Mouse (Mus musculus) mature B cell (primary cell): ENCODE data around the gene Fgfr2.

Experiments used
- in situ Hi-C: fragments of 300-500 bp; cut with MboI; formaldehyde crosslinking; loops from 2 replicates; pipeline ENCODE4 v1.14.3; 2019

The Fgfr2 gene

DNA sequence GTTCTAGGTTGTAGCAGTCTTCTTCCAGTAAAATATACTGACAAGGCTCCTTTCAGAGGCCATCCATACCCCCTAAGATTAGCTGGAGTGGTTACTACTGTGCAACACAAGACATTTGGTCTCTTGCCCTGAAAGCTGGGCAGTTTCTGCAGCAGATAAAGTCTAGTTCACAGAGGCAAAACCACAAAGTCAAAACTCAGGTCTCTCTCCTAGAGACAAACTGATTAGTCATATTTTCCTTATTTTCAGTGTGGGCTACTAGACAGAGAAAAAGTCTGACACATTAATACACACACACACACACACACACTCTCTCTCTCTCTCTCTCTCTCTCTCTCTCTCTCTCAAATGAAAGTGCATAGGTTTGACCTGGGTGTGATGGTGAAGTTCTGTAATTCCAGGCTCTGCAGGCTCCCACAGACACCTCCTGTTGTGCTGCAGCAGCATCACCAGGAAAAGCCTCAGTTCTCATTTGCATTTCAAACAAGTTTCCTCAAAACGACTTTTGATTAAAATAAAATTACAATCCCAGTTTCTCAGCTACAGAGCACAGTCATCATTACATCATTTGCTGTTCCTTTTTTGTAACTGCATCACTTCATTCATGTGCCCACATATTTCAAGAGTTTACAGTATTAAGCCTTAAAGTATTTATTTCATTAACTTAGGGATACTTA is 298.7 kb downstream of the Fgfr2 start:
- in situ Hi-C loops, result no loop called here

GRCm38 (mm10) chr7:132823832-132824231 is 299.3 kb downstream of the Fgfr2 start:
- in situ Hi-C loops, result no loop called here

GRCm38 (mm10) chr7:132820692-132821091 is 302.5 kb downstream of the Fgfr2 start:
- in situ Hi-C loops, result no loop called here

DNA sequence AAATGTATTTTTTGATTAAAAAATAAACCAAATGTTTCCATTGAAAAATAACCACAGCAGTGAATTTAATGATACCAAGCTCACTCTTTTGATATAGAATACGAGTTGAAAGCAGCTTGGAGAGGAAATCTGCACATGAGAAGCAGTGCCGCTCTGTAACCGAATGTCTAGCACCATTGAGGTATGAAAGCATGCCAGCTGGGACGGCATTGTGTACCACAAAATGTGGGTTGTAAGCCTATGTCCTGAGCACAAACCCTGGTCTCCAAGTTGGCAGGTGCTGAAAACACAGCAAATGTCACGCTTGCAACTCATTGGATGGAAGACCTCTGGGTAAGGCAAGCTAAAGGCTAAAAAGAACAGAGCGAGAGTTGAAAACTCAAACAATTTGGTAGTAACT is 306.1 kb downstream of the Fgfr2 start:
- in situ Hi-C loops, result no loop called here

- in situ Hi-C loops, result no loop called here
These were observed 306.6 kb downstream of the Fgfr2 start for GRCm38 (mm10) chr7:132816528-132816927.

- in situ Hi-C loops, result no loop called here
These were observed 308.1 kb downstream of the Fgfr2 start for GRCm38 (mm10) chr7:132815081-132815480.

DNA sequence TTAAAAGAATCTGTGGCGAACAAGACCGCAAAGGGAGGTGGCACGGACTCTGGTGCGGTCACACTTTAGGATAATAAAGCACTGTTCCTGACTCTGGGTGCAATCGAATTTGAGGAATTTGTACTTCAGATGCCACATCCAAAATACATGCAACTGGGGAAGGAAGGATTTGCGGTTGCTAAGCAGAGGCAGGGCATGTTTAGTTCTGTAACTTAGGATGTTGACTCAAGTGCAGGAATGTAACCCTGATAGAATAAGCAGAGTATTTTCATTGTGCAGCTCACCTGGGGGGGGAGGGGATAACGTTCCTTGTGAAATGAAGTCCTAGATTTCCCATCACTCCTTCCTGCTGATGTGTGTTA is 309.1 kb downstream of the Fgfr2 start:
- in situ Hi-C loops, result no loop called here

GRCm38 (mm10) chr7:132813416-132814088 is 309.6 kb downstream of the Fgfr2 start, which contains the start of gene Fam53b:
Gene Fam53b, minus strand, starts transcription at chr7:132813886.
- in situ Hi-C loops, result no loop called here

DNA sequence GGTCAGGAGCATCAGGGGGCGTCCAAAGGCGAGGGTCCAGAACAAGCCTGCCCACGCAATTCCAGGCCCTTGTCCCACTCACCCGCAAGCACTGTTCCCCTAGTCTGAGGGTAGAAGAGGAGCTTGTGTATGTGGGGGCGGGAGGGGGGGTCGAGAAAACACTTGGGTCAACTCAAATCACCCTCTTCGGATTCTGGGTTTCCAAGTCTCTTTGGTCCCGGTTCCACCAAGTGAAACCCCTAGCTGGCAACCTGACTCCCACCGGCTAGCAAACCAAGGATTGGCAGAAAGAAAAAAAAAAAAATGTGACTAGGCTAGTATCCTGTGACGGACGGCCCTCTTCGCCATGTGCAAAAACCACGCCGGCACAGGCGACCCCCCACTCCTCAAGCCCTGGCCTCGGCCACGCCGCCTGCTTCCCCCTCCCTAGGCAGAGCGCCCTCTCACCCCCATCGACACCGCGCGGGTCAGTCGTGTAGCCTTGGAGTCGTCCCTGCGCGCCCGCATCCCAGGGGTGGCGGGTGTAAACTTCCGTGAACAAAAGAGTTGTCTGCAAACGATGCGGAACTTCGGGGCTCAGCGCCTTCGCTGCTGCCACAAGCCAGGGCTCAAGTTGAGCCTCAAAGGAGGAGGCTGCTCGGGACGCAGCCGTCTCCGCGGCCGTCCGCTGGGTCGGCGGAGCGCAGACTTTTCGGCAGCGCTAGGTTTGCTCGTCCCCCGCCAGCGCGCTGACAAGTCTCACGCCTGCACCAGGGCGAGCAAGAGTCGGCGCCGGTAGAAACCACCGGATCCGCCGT is 310.3 kb downstream of the Fgfr2 start:
- in situ Hi-C loops, result no loop called here

DNA sequence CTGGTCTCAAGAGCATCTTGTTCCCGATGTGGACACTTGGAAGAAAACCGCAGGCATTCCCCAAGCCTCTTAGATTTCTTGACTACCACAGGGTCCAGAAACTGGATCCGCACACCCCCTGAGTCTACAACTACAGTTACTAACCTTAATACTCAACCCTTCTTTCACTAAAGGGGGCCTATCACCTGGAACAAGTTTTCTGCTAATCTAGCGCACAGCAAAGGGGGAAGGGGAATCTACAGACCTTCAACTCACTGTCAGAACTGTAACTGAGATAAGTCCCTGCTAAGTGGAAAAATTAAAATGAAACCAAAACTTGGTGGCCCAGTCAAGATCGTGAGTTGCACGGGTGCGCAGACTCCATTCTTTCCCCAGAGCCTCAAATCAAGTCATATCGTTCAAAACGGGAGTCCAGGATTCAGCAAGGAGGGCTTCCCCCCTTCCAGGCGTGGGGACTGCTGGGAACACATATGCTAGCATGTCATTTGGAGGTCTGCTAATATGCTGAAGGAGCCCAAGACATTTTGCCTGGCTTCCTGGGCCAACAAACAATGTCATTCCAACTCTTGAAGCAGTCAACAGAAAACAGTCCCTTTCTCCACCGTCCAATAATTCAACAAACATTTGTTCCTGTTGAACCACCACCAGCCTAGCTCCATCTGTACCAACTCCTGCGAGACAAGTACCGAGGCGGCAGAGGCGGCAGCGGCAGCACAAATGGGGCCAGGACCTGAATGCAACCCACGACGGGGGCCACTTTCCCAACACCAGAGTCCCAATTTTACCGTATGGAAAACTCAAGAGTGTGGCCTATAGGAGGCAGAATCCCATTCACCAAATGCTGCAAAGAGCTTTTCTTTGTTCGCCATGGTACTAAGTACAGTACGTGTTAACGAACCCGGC is 311.2 kb downstream of the Fgfr2 start:
- in situ Hi-C loops, result no loop called here

GRCm38 (mm10) chr7:132810879-132811278 is 312.3 kb downstream of the Fgfr2 start:
- in situ Hi-C loops, result no loop called here

GRCm38 (mm10) chr7:132810368-132810767 is 312.8 kb downstream of the Fgfr2 start:
- in situ Hi-C loops, result no loop called here

DNA sequence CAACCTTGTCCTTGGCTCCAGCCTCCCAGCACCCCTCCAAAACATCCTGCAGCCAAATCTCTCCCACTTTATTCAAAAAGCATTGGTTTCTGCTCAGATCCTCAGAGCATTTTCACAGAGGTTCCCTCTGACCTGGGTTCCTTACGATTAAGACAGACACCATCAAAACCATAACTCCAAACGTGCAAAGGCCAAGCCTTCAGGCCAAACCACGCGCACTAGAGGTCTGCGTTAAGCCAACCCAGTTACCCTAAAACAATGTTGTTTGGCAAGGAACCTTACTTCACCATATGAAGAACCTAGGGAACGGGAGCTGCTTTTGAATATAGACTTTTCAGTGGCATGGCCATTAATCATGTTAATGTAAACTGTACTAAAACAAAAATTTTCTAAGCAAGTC is 313.4 kb downstream of the Fgfr2 start:
- in situ Hi-C loops, result no loop called here

DNA sequence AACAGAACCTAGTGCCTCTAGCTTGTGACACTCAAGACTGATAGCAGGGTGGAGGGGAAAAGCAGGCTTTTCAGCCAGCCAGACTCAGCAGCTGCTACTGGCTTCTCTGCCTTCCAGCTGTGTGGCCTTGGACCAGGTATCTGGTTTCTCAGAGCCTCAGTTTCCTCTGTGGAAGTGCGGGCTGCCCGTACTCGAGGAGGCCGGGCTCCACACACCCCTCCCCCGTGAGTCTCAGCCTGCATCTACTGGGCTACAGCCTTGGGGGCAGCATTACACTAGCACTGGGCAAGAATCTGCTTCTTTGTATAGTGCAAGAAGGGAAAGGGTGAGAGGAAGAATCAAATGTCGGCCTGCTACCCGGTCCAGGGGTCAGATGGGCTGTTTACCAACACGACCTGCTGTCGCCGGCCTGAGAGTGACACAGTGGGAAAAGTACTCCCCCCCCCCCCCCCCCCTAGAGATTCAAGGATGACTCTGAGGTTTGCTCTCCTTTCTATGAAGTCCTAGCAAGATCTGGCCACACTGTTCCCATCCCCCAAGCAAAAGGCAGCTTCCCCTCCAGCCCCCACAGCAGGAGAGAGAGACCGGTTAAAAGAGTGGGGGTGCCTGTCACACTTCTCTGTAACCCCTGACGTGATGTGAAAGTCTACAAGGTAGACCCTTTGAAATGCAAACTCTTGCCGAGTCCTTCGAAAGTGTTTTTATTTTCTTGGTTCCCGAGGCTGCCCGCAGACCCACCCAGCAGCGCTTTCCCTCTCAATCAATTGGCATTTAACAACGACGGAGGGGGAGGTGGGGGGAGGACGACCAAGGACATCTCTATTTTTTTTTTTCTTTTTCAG is 314.1 kb downstream of the Fgfr2 start:
- in situ Hi-C loops, result no loop called here

DNA sequence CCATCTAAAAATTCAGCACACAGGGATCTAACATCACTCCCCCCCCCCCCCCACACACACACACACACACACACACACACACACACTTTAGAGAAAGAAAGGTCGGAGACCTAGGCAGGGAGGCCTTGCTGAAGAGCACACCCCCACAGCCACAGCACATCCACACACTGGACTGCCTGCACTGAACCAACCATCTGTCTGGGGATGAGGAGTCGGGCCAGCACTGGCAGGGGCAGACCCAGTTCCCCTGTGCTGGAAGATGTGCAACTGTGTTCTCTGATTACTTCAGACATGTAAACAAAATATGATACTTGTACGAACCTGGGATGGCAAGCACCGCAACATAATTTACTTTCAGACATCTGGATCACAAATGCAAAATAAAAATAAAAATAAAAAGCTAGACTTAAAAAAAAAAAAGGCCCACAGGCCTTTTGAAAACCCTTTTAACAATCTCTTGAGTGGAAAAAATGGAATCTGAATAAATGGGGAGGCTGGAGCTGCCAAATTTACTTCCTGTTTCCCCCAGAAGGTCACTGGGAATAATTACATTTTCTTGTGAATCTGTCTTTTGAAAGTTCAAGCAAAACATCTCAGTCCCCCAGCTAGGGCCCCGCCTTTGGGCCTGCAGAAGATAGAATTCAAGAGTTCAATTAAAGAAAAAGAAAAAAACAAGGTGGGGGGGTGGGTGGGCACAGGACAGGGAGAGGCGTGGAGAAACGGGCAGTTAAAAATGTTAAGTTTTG is 314.9 kb downstream of the Fgfr2 start:
- in situ Hi-C loops, result no loop called here

- in situ Hi-C loops, result no loop called here
These were observed 316.0 kb downstream of the Fgfr2 start for GRCm38 (mm10) chr7:132806926-132807857.

DNA sequence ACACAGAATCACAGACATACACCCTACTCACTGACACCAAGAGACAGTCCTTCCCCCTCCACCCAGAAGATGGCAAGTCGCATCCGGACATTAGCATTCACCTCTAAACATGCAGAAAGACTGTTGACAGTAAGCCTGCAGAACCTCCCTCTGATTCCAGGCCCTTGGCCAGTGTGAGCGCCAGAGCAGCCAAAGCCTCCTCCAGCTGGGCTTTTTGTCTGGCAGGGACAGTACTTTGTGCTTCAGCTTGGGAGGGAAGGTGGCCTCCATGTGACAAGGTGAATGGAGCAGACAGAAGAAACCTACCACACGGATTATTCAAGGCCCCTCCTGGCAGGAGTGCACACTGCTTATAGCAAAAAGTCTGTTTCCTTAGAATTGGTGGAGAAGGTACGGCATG is 316.9 kb downstream of the Fgfr2 start:
- in situ Hi-C loops, result no loop called here

DNA sequence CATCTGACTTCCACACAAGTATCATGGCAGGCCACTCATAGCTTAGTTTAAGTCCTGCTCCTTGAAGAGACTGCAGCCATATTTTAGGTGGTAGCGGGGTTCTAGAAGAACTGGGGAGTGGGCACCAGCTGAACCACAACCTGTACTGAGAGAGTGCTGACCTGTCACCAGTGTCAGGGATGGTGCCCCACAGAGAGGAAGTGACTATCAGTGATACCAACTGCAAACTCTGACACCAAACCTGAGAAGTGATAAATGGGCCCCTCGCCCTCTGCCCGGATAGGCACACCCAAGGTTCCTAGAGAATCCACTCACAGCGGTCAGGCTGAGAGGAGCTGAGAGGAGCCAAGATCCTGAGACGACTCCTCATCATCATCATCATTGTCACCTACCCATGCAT is 318.2 kb downstream of the Fgfr2 start:
- in situ Hi-C loops, result no loop called here

DNA sequence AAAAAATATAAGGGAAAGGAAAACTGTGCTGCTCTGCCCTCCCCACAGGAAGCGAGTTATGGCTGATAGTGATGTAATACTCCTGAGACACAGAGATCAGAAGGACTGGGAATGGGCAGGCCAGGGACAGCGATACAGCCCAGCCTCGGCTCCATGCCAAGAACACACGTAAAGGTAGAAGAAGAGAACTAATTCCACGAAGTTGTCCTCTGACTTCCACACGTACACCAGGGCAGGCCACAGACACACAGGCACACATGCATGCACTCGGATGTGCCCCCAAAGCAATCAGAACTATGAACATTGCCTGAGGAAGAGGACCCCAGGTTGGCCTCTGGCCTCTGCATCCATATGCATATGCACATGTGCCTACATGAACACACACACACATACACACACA is 318.7 kb downstream of the Fgfr2 start:
- in situ Hi-C loops, result no loop called here
